Mouse (Mus musculus) MEL (cell line): ENCODE data around the gene Aak1. TPM values are rescaled to one million over a fixed set of nuclear protein-coding genes. Genes with fewer than 3 reads are reported as not detected.

Experiments
- DNase-seq: peaks from one replicate; pipeline ENCODE4 v3.0.0; 2011; ENCODE audit warnings: low read depth, low spot score
- H3K27ac ChIP-seq: 2 replicates; pipeline ENCODE4 v1.5.1; 2012; ENCODE audit warnings: low read depth, mild to moderate bottlenecking, control low read depth, low read length, moderate library complexity; ENCODE audit not compliant: control insufficient read depth
- H3K27me3 ChIP-seq, 2 experiments: fragments of 150-350 bp in 1 of 2; sonication (generic) in 1 of 2; 2 replicates each; pipeline ENCODE4 v1.6.1; 2012; ENCODE audit warnings: low read length in 2 of 2, mild to moderate bottlenecking in 2 of 2, improper control_type of control experiment in 1 of 2, moderate library complexity in 1 of 2; ENCODE audit not compliant: insufficient read depth in 2 of 2, control insufficient read depth in 1 of 2
- H3K36me3 ChIP-seq, 2 experiments: 2 replicates each; pipeline ENCODE4 v1.6.1; 2012 to 2014; ENCODE audit warnings: low read length in 2 of 2, improper control_type of control experiment in 1 of 2, inconsistent platforms in 1 of 2, mild to moderate bottlenecking in 1 of 2; ENCODE audit not compliant: insufficient read depth in 2 of 2, control insufficient read depth in 1 of 2
- H3K4me1 ChIP-seq, 2 experiments: fragments of 150-350 bp in 1 of 2; sonication (generic) in 1 of 2; 2 replicates each; pipeline ENCODE4 v1.6.1; 2012; ENCODE audit warnings: low read length in 2 of 2, improper control_type of control experiment in 1 of 2, mild to moderate bottlenecking in 1 of 2; ENCODE audit not compliant: insufficient read depth in 2 of 2, control insufficient read depth in 1 of 2
- H3K4me3 ChIP-seq, 2 experiments: fragments of 150-350 bp in 1 of 2; sonication (generic) in 1 of 2; 2 replicates each; pipeline ENCODE4 v1.5.1; 2012; ENCODE audit warnings: low read depth in 2 of 2, low read length in 2 of 2, mild to moderate bottlenecking in 2 of 2, moderate library complexity in 2 of 2, control low read depth in 1 of 2, improper control_type of control experiment in 1 of 2; ENCODE audit not compliant: control insufficient read depth in 1 of 2, insufficient read depth in 1 of 2
- H3K79me2 ChIP-seq: 2 replicates; pipeline ENCODE4 v1.6.1; 2012; ENCODE audit warnings: mild to moderate bottlenecking, low read length, moderate library complexity; ENCODE audit not compliant: control insufficient read depth, poor library complexity, insufficient read depth
- H3K9ac ChIP-seq: 2 replicates; pipeline ENCODE4 v1.6.1; 2012; ENCODE audit warnings: low read depth, mild to moderate bottlenecking, control low read depth, low read length, moderate library complexity; ENCODE audit not compliant: control insufficient read depth, poor library complexity, severe bottlenecking
- H3K9me3 ChIP-seq: fragments of 150-350 bp; sonication (generic); replicated peaks from 2 replicates; pipeline ENCODE4 v1.6.1; 2012; ENCODE audit warnings: mild to moderate bottlenecking, low read length, improper control_type of control experiment, moderate library complexity; ENCODE audit not compliant: insufficient read depth
- CHD1 ChIP-seq: IDR thresholded peaks from 2 replicates; pipeline ENCODE4 v1.6.1; 2012; ENCODE audit warnings: low read depth, mild to moderate bottlenecking, inconsistent platforms, low read length, improper control_type of control experiment
- CHD2 ChIP-seq: IDR thresholded peaks from 2 replicates; pipeline ENCODE4 v1.6.1; 2011; ENCODE audit warnings: low read length, improper control_type of control experiment
- E2F4 ChIP-seq: IDR thresholded peaks from 2 replicates; pipeline ENCODE4 v1.6.1; 2011; ENCODE audit warnings: low read depth, low read length, improper control_type of control experiment, borderline replicate concordance
- ELF1 ChIP-seq: IDR thresholded peaks from 2 replicates; pipeline ENCODE4 v1.6.1; 2014; ENCODE audit warnings: low read depth, mild to moderate bottlenecking, inconsistent platforms, low read length, improper control_type of control experiment, moderate library complexity
- EP300 ChIP-seq, 2 experiments: IDR thresholded peaks; 2 replicates each; pipeline ENCODE4 v1.6.1; 2011; ENCODE audit warnings: improper control_type of control experiment in 2 of 2, low read length in 2 of 2, low read depth in 1 of 2, mild to moderate bottlenecking in 1 of 2
- GABPA ChIP-seq: IDR thresholded peaks from 2 replicates; pipeline ENCODE4 v1.6.1; 2012; ENCODE audit warnings: low read depth, mild to moderate bottlenecking, inconsistent platforms, low read length, improper control_type of control experiment, moderate library complexity
- GATA1 ChIP-seq: IDR thresholded peaks from 2 replicates; pipeline ENCODE4 v1.6.1; 2011; ENCODE audit warnings: low read depth, low read length, improper control_type of control experiment
- HCFC1 ChIP-seq: IDR thresholded peaks from 2 replicates; pipeline ENCODE4 v1.6.1; 2012; ENCODE audit warnings: low read depth, mild to moderate bottlenecking, inconsistent platforms, low read length, improper control_type of control experiment, moderate library complexity
- MAFK ChIP-seq: IDR thresholded peaks from 2 replicates; pipeline ENCODE4 v1.6.1; 2011; ENCODE audit warnings: low read depth, mild to moderate bottlenecking, low read length, improper control_type of control experiment, borderline replicate concordance
- MEF2A ChIP-seq: IDR thresholded peaks from 2 replicates; pipeline ENCODE4 v1.6.1; 2014; ENCODE audit warnings: low read depth, mild to moderate bottlenecking, inconsistent platforms, low read length, improper control_type of control experiment; ENCODE audit not compliant: poor library complexity, insufficient replicate concordance, severe bottlenecking; ENCODE audit errors: extremely low read depth
- MXI1 ChIP-seq: IDR thresholded peaks from 2 replicates; pipeline ENCODE4 v1.6.1; 2011; ENCODE audit warnings: mild to moderate bottlenecking, low read depth, low read length, improper control_type of control experiment
- MYB ChIP-seq: IDR thresholded peaks from 2 replicates; pipeline ENCODE4 v1.6.1; 2011; ENCODE audit warnings: mild to moderate bottlenecking, low read depth, low read length, improper control_type of control experiment
- MYC ChIP-seq: IDR thresholded peaks from 2 replicates; pipeline ENCODE4 v1.6.1; 2011; ENCODE audit warnings: low read depth, mild to moderate bottlenecking, low read length, improper control_type of control experiment, moderate library complexity
- NELFE ChIP-seq: IDR thresholded peaks from 2 replicates; pipeline ENCODE4 v1.6.1; 2011; ENCODE audit warnings: low read depth, low read length, improper control_type of control experiment
- POLR2AphosphoS2 ChIP-seq: IDR thresholded peaks from 2 replicates; pipeline ENCODE4 v1.6.1; 2011; ENCODE audit warnings: low read length, improper control_type of control experiment
- RAD21 ChIP-seq: IDR thresholded peaks from 2 replicates; pipeline ENCODE4 v1.6.1; 2011; ENCODE audit warnings: mild to moderate bottlenecking, low read depth, low read length, improper control_type of control experiment
- RCOR1 ChIP-seq: IDR thresholded peaks from 2 replicates; pipeline ENCODE4 v1.6.1; 2012; ENCODE audit warnings: low read depth, mild to moderate bottlenecking, inconsistent platforms, low read length, improper control_type of control experiment
- SIN3A ChIP-seq: IDR thresholded peaks from 2 replicates; pipeline ENCODE4 v1.6.1; 2012; ENCODE audit warnings: low read length, improper control_type of control experiment, inconsistent platforms
- TAL1 ChIP-seq: IDR thresholded peaks from 2 replicates; pipeline ENCODE4 v1.6.1; 2012; ENCODE audit warnings: mild to moderate bottlenecking, inconsistent platforms, low read length, moderate library complexity, mixed read lengths
- UBTF ChIP-seq: IDR thresholded peaks from 2 replicates; pipeline ENCODE4 v1.6.1; 2012; ENCODE audit warnings: low read depth, mild to moderate bottlenecking, inconsistent platforms, low read length, improper control_type of control experiment, moderate library complexity, borderline replicate concordance; ENCODE audit not compliant: insufficient read depth
- USF1 ChIP-seq: IDR thresholded peaks from 2 replicates; pipeline ENCODE4 v1.6.1; 2014; ENCODE audit warnings: low read depth, mild to moderate bottlenecking, inconsistent platforms, low read length, improper control_type of control experiment, moderate library complexity
- USF2 ChIP-seq, 2 experiments: IDR thresholded peaks; 2 replicates each; pipeline ENCODE4 v1.6.1; 2011 to 2012; ENCODE audit warnings: improper control_type of control experiment in 2 of 2, low read length in 2 of 2, borderline replicate concordance in 1 of 2, inconsistent platforms in 1 of 2, low read depth in 1 of 2, mild to moderate bottlenecking in 1 of 2; ENCODE audit not compliant: insufficient read depth in 1 of 2
- ZMIZ1 ChIP-seq: IDR thresholded peaks from 2 replicates; pipeline ENCODE4 v1.6.1; 2012; ENCODE audit warnings: low read depth, mild to moderate bottlenecking, inconsistent platforms, low read length, improper control_type of control experiment, moderate library complexity
- ZNF384 ChIP-seq: IDR thresholded peaks from 2 replicates; pipeline ENCODE4 v1.6.1; 2012; ENCODE audit warnings: low read depth, mild to moderate bottlenecking, inconsistent platforms, low read length, improper control_type of control experiment
- polyA plus RNA-seq, 2 experiments: library from polyadenylated mRNA; stranded (reverse) in 1 of 2; unstranded in 1 of 2; fragments of >175 nt in 1 of 2; fragments of >200 nt in 1 of 2; gene quantifications; 2 replicates each; pipeline versions ENCODE4 v1.2.1 to v1.2.4; 2012; ENCODE audit warnings: low replicate concordance in 2 of 2, low read depth in 1 of 2; ENCODE audit not compliant: insufficient read length in 2 of 2, insufficient read depth in 1 of 2, missing spikeins in 1 of 2
- total RNA-seq: library from RNA; depleted of rRNA; stranded (reverse); fragments of 300-350 nt; gene quantifications from 2 replicates; pipeline ENCODE4 v1.2.3, GENCODE M21; 2012

The Aak1 gene
- total and polyA plus RNA-seq, 3 experiments: 6.4 to 353 (median 25.4) TPM

DNA sequence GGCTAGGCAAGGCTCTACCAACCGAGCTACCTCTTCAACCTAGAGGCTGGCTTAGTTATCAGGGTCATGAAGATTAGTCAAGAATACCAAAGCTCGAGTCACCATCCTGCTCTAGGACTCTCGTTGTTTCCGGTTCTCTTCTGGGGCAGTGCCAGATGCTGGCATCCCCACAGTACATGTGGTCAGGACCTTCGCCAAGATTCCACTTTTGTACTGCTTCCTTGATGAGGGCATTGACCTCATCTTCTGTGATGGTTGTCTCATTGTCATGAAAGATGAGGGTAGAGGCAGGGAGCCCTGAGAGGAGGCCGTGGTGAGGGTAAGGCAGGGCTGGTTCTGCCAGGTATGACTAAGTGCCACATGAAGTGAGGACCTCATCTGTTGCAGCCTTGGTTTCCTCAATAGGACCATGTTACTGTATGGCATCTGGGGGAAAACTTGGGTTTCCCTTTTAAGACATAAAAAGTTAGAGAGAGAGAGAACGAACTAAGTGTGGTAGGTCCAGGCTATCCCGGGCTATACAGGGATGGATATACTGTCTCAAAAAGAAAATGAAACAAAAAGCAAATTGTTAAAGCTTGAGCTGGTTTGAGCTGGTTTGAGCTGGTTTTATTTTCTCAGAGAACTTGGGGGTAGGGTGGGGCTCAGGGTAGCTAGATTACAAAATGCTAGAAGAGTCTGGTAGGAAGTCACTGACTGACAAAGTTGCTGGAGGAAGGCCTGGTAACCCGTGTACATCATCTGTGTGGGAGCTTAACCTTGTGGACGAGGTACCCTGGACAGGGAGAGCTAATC is 188.7 kb downstream of the Aak1 start:
- DNase-seq: peak; percentile 19
- Histone ChIP-seq H3K27ac (no peak overlapping the region), H3K27me3 (no peaks in the 10 kb centered on the region), H3K4me3 (no peak overlapping the region), H3K36me3 (peaks cover 0 to 7% of the 10 kb centered on the region in 2 experiments; a peak in 2 of 4 replicates), H3K9me3 (no peaks in the 10 kb centered on the region), H3K79me2 (peaks cover 6% of the 10 kb centered on the region), H3K4me1 (peaks cover 8 to 13% of the 10 kb centered on the region in 2 experiments), H3K9ac (no peak overlapping the region)
- no peak for TF ChIP-seq NELFE
- no peak for TF ChIP-seq USF1
- no peak for TF ChIP-seq MAFK
- TF ChIP-seq CHD2: no peak
- TF ChIP-seq CHD1: no peak
- no peak for TF ChIP-seq RCOR1
- no peak for TF ChIP-seq SIN3A
- TF ChIP-seq E2F4: no peak

DNA sequence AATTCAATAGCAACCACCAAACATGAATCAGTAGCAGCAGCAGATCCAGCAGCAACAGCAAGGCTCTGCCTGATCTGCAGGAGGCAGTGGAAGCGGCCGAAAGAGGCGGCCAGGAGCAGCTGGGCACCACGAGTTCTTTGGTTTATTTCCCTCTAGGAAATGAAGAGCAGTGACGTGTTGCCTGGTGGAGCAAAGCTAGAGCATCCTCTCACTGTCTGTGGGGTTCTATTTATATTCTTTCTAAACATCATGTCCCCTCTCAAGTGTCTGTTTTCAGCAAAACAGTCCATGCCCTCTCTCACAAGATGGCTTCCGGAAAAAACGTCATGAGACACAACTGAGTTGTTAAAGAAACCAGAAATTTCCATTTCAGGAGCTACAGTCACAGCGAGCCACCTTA is 189.8 kb downstream of the Aak1 start:
- DNase-seq: peak; percentile 21

DNA sequence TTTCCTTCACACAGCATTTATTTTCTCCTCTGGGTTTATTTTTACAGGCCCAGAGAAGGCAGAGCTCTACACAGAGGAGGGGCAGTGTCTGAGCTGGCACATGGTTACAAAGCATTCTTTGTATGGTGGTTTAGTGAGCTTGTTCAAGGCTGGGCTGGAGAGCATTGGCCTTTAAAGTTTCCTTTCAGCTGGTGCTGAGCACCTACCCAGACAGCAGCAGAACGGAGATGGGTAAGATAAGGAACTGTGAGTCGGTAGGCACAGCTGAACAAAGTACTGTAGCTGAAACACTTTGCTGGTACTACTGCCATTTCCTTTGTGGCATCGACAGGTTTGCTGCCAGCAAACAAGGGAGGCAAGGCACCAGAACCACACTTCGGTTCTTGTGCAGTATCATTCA is 191.7 kb downstream of the Aak1 start:
- H3K36me3 ChIP-seq: peaks cover 0 to 29% of the 10 kb centered on the region in 2 experiments; a peak in 3 of 4 replicates
- H3K27ac ChIP-seq: peak overlapping the region; percentile 98
- H3K9me3 ChIP-seq: no peaks in the 10 kb centered on the region
- H3K4me3 ChIP-seq: peak overlapping the region; percentile 1 to 52; a peak in 3 of 4 replicates
- no peaks in the 10 kb centered on the region for H3K27me3 ChIP-seq
- peaks cover 25% of the 10 kb centered on the region for H3K79me2 ChIP-seq
- DNase-seq: no peak
- peaks cover 18 to 26% of the 10 kb centered on the region in 2 experiments for H3K4me1 ChIP-seq
- H3K9ac ChIP-seq: peak overlapping the region; percentile 59
- no peak; the same call in 1 of the 2 replicates for TF ChIP-seq ZMIZ1
- TF ChIP-seq GABPA: no peak
- TF ChIP-seq RAD21: no peak
- TF ChIP-seq ELF1: no peak
- no peak for TF ChIP-seq MYB
- no peak for TF ChIP-seq ZNF384
- peak; percentile 47; the same call in 1 of the 2 replicates for TF ChIP-seq MXI1
- TF ChIP-seq MYC: no peak
- TF ChIP-seq UBTF: no peak
- TF ChIP-seq NELFE: peak; percentile 28; the same call in 1 of the 2 replicates
- TF ChIP-seq GATA1: peak; percentile 66
- no peak for TF ChIP-seq USF2 (IDR thresholded peaks at IDR 0.05; ENCODE audit: borderline replicate concordance in 1 of 2, insufficient read depth in 1 of 2, low read depth in 1 of 2, low read length in 2 of 2)
- no peak for TF ChIP-seq HCFC1
- TF ChIP-seq POLR2AphosphoS2: no peak
- no peak for TF ChIP-seq MEF2A
- TF ChIP-seq RCOR1: no peak
- TF ChIP-seq CHD2: no peak
- TF ChIP-seq EP300 (IDR thresholded peaks at IDR 0.05; ENCODE audit: low read depth in 1 of 2, low read length in 2 of 2): no peak; a peak in 2 of 4 replicates

More for the DNA sequence above, 189.8 kb downstream of the Aak1 start:
- Histone ChIP-seq H3K79me2 (peaks cover 17% of the 10 kb centered on the region), H3K4me3 (no peak overlapping the region), H3K27ac (no peak overlapping the region), H3K27me3 (no peaks in the 10 kb centered on the region), H3K9me3 (no peaks in the 10 kb centered on the region), H3K36me3 (peaks cover 0 to 14% of the 10 kb centered on the region in 2 experiments; a peak in 2 of 4 replicates), H3K4me1 (peaks cover 13% of the 10 kb centered on the region in 2 experiments), H3K9ac (no peak overlapping the region)
- TF ChIP-seq TAL1 (0 out of 2 replicates have a peak, but pooled peaks have one; percentile 13), RCOR1 (no peak)
